Mouse (Mus musculus) lung, adult 2 months (tissue): ENCODE data around the gene Ptrh1.

Experiments used
- CTCF ChIP-seq: fragments of 200-500 bp; IDR thresholded peaks from 2 replicates; pipeline ENCODE4 v1.5.1; 2011; ENCODE audit warnings: mild to moderate bottlenecking, low read length, control low read depth; ENCODE audit not compliant: insufficient read depth
- POLR2A ChIP-seq: fragments of 200-500 bp; IDR thresholded peaks from 2 replicates; pipeline ENCODE4 v1.6.1; 2011; ENCODE audit warnings: low read depth, mild to moderate bottlenecking, control low read depth, low read length, borderline replicate concordance; ENCODE audit errors: extremely low read depth

DNA sequence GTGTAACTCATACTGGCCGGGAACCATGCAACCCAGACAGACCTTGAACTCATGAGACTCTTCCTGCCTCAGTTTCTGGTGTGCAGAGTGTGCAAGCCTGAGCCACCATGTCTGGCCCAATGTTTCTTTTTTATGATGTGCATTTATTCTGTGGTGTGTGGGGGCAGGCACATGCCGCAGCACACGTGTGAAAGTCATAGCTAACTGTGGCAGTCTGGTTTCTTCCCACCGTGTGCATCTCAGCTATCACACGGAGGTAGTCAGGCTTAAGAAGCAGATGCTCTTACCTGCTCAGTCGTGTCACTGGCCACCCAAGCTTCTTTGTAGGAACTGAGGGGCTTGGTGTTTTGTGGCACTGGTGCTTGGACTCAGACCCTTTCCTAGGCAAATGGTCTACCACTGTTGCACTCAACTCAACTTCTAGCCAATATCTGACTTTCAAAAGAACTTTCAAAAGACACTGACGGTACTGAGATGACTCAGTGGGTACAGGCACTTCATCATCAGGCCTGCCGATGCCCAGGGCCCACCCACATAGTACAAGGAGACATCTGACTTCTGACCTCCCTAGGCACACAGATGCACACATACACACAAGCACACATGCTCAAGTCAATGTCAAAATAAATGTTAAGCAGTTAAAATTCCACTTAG is 2.8 kb upstream of the Ptrh1 start:
- TF ChIP-seq CTCF (no peak), POLR2A (no peak)
